Mouse (Mus musculus) right cerebral cortex, postnatal 10 days (tissue): ENCODE results near the gene Ano10.
"Not testable (repeated sequence)": the region's sequence is repeated elsewhere in the genome, so short reads cannot be mapped to it uniquely, and the experiment has no call there.

Experiments used
- DNase-seq, 2 experiments: peaks; one replicate each; pipeline ENCODE4 v3.0.0; 2021; ENCODE audit warnings: low spot score in 2 of 2

Gene Ano10

GRCm38 (mm10) chr9:122198621-122199020 is 95.6 kb downstream of the Ano10 start:
- DNase-seq, result no peak

GRCm38 (mm10) chr9:122197021-122197420 is 97.2 kb downstream of the Ano10 start:
- DNase-seq, result no peak

GRCm38 (mm10) chr9:122195042-122195682 is 99.1 kb downstream of the Ano10 start:
- DNase-seq, result no peak

GRCm38 (mm10) chr9:122193823-122194222 is 100.4 kb downstream of the Ano10 start:
- no peak for DNase-seq

- DNase-seq, result no peak
Measured at GRCm38 (mm10) chr9:122193361-122193760, 100.9 kb downstream of the Ano10 start.

- DNase-seq, result no peak
Measured at GRCm38 (mm10) chr9:122188724-122189123, 105.5 kb downstream of the Ano10 start.

GRCm38 (mm10) chr9:122187451-122187921 is 106.7 kb downstream of the Ano10 start:
- DNase-seq, result no peak

- DNase-seq, result no peak
Measured at GRCm38 (mm10) chr9:122186643-122187226, 107.5 kb downstream of the Ano10 start.

GRCm38 (mm10) chr9:122185953-122186352 is 108.3 kb downstream of the Ano10 start:
- DNase-seq, result no peak

GRCm38 (mm10) chr9:122185061-122185460 is 109.2 kb downstream of the Ano10 start:
- DNase-seq, result peak; percentile 75 to 81

- no peak for DNase-seq
Measured at GRCm38 (mm10) chr9:122184329-122184728, 109.9 kb downstream of the Ano10 start.

GRCm38 (mm10) chr9:122183074-122183473 is 111.1 kb downstream of the Ano10 start:
- DNase-seq, result no peak

GRCm38 (mm10) chr9:122180105-122180504 is 114.1 kb downstream of the Ano10 start:
- no peak for DNase-seq

GRCm38 (mm10) chr9:122178427-122178826 is 115.8 kb downstream of the Ano10 start:
- DNase-seq, result no peak

GRCm38 (mm10) chr9:122177256-122178220 is 116.7 kb downstream of the Ano10 start:
- no peak for DNase-seq

GRCm38 (mm10) chr9:122174723-122175122 is 119.5 kb downstream of the Ano10 start:
- DNase-seq, result no peak

- DNase-seq, result no peak
Measured at GRCm38 (mm10) chr9:122173405-122174233, 120.6 kb downstream of the Ano10 start.

GRCm38 (mm10) chr9:122172612-122173186 is 121.5 kb downstream of the Ano10 start:
- no peak for DNase-seq

GRCm38 (mm10) chr9:122169901-122170300 is 124.3 kb downstream of the Ano10 start:
- no peak for DNase-seq

GRCm38 (mm10) chr9:122167719-122168118 is 126.5 kb downstream of the Ano10 start:
- not testable (repeated sequence) for DNase-seq

GRCm38 (mm10) chr9:122164535-122164934 is 129.7 kb downstream of the Ano10 start:
- no peak for DNase-seq
